Mouse (Mus musculus): ENCODE data around the gene Xrcc6.

The Xrcc6 gene

GRCm38 (mm10) chr15:81987646-81988045, at the start of gene Xrcc6:
Gene Xrcc6 (plus strand): TSS chr15:81987835.
- DNase-seq (ENCODE audit: extremely low read depth, low read depth, low spot score) = no peak

GRCm38 (mm10) chr15:81938246-81938645, 49.4 kb upstream of the Xrcc6 start:
- no peak for DNase-seq (ENCODE audit: extremely low read depth, low read depth, low spot score)

- no peak for DNase-seq (ENCODE audit: extremely low read depth, low read depth, low spot score)
Observed at GRCm38 (mm10) chr15:81939157-81939715, 48.4 kb upstream of the Xrcc6 start.

GRCm38 (mm10) chr15:81939774-81940173, 47.9 kb upstream of the Xrcc6 start:
- DNase-seq (ENCODE audit: extremely low read depth, low read depth, low spot score) = no peak

GRCm38 (mm10) chr15:81940219-81940618, 47.4 kb upstream of the Xrcc6 start:
- no peak for DNase-seq (ENCODE audit: extremely low read depth, low read depth, low spot score)

GRCm38 (mm10) chr15:81941010-81941409, 46.6 kb upstream of the Xrcc6 start:
- DNase-seq (ENCODE audit: extremely low read depth, low read depth, low spot score) = no peak

- DNase-seq (ENCODE audit: extremely low read depth, low read depth, low spot score) = no peak
Observed at GRCm38 (mm10) chr15:81943176-81943749, 44.4 kb upstream of the Xrcc6 start.

- no peak for DNase-seq (ENCODE audit: extremely low read depth, low read depth, low spot score)
Observed at GRCm38 (mm10) chr15:81949076-81949475, 38.6 kb upstream of the Xrcc6 start.

- no peak for DNase-seq (ENCODE audit: extremely low read depth, low read depth, low spot score)
Observed at GRCm38 (mm10) chr15:81949476-81950131, 38.0 kb upstream of the Xrcc6 start.

- no peak for DNase-seq (ENCODE audit: extremely low read depth, low read depth, low spot score)
Observed at GRCm38 (mm10) chr15:81950716-81951115, 36.9 kb upstream of the Xrcc6 start.

- no peak for DNase-seq (ENCODE audit: extremely low read depth, low read depth, low spot score)
Observed at GRCm38 (mm10) chr15:81951159-81951558, 36.5 kb upstream of the Xrcc6 start.

- DNase-seq (ENCODE audit: extremely low read depth, low read depth, low spot score) = no peak
Observed at GRCm38 (mm10) chr15:81952310-81952709, 35.3 kb upstream of the Xrcc6 start.

- peak; percentile 74 for DNase-seq (ENCODE audit: extremely low read depth, low read depth, low spot score)
Observed at GRCm38 (mm10) chr15:81954151-81954583, 33.5 kb upstream of the Xrcc6 start.

GRCm38 (mm10) chr15:81954716-81955115, 32.9 kb upstream of the Xrcc6 start:
- DNase-seq (ENCODE audit: extremely low read depth, low read depth, low spot score) = no peak

GRCm38 (mm10) chr15:81955414-81955813, 32.2 kb upstream of the Xrcc6 start:
- no peak for DNase-seq (ENCODE audit: extremely low read depth, low read depth, low spot score)

- no peak for DNase-seq (ENCODE audit: extremely low read depth, low read depth, low spot score)
Observed at GRCm38 (mm10) chr15:81956457-81956856, 31.2 kb upstream of the Xrcc6 start.

- no peak for DNase-seq (ENCODE audit: extremely low read depth, low read depth, low spot score)
Observed at GRCm38 (mm10) chr15:81957598-81957997, 30.0 kb upstream of the Xrcc6 start.

GRCm38 (mm10) chr15:81958906-81959305, 28.7 kb upstream of the Xrcc6 start:
- DNase-seq (ENCODE audit: extremely low read depth, low read depth, low spot score) = no peak

- peak; percentile 59 for DNase-seq (ENCODE audit: extremely low read depth, low read depth, low spot score)
Observed at GRCm38 (mm10) chr15:81960171-81961077, 27.2 kb upstream of the Xrcc6 start, which contains the start of gene Pmm1. Gene Pmm1 (minus strand): TSS chr15:81960930.

- no peak for DNase-seq (ENCODE audit: extremely low read depth, low read depth, low spot score)
Observed at GRCm38 (mm10) chr15:81961078-81961451, 26.6 kb upstream of the Xrcc6 start.

GRCm38 (mm10) chr15:81964262-81964661, 23.4 kb upstream of the Xrcc6 start:
- no peak for DNase-seq (ENCODE audit: extremely low read depth, low read depth, low spot score)
